Mouse (Mus musculus): ENCODE data around the gene Nectin3. TPM values are rescaled to one million over a fixed set of nuclear protein-coding genes. Genes with fewer than 3 reads are reported as not detected.

Gene Nectin3
- polyA plus RNA-seq (2017; shearing (Covaris generic)) = 1 to 10 TPM in 1 of 2 experiments, under 1 TPM in 1; 0.88 to 6.7 TPM

DNA sequence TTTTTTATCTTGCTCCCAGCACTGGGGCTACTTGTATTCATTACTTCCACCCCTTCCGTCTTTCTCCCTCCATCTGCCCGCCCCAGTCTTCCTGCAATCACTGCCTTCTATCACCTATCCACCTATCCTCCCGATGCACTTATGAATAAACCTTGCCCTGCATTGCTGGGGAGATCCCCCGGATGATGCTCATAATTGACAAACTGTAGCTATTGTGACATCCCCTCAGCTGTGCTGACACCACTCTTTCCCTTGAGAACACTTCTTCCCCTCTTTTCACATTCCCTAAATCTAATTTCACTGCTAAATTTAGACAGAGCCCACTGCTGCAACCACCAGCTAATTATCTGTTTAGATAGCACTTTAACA lies at the start of gene Nectin3:
TSS of gene Nectin3 (minus strand) at position 105 of the 369 bp plus-strand sequence.

